Mouse (Mus musculus): ENCODE results near the gene Nos1ap. TPM values are rescaled to one million over a fixed set of nuclear protein-coding genes. Genes with fewer than 3 reads are reported as not detected.

The Nos1ap gene
- polyA plus RNA-seq, 3 experiments from 2014 or later = not detected

GRCm38 (mm10) chr1:170545286-170545685 lies 44.4 kb downstream of the Nos1ap start:
- ATAC-seq = no peak

DNA sequence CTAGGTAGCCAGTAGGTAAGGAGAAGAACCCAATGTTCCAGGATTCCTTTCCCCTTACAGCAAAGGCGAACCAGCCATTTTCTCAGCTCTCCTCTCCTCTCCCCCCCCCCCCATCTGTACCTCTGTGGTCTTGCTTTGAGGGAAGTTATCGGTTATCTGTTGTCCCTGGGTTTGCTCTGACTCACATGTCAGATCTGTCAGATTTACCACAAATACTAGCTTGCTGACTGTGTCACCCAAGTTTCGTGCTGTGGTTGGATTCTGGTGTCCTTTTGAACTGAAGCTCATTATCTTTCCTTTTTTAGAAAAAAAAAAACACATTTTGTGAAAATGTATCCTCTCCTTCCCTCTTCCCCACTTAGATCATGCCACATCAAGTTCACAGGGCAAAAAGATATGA lies 50.2 kb downstream of the Nos1ap start:
- ATAC-seq = no peak

DNA sequence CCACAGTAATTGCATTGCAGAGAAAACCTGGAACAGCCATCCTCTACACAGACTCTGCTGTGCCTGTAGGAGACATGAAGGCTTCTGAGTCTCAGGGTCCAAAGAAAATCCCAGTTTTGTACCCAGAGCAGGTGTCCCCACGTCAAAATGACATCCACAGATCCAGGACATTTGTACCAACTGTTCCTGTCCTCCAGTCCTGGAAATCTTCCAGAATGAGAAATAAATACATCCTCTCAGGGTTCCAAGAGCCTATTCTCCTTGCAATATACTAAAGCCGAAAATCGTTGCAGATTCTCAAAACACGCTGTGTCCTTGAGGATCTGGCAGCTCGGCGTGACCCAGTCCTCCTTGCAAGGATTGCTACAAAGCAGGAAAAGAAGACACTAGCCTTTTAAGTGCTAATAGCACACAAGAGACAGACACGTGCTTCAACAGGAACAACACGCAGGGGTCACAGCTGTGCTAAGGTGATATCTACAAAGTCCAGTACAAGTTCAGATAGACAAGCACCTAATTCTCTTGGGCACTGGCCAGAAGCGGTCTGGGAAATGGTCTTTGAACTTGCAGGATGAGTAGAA lies 51.1 kb downstream of the Nos1ap start:
- ATAC-seq = no peak

DNA sequence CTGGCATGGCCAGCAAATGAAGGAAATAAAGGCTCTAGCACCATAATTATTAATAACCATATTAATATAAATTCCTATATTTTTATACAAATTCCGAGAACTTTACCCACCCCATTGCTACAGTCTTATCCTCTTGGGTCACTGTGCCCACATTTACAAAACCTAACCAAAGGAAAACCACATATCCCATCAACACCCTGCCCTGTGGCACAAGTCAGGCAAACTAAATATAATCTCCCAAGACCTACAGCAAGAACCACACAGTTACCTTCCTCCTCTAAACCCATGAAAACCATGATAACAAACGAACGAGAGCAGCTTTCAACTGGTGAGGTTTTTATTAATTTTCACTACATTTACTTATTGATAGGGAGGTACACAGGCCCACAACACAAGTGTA lies 53.3 kb downstream of the Nos1ap start:
- ATAC-seq = no peak

GRCm38 (mm10) chr1:170535221-170535620 lies 54.4 kb downstream of the Nos1ap start:
- ATAC-seq = no peak

DNA sequence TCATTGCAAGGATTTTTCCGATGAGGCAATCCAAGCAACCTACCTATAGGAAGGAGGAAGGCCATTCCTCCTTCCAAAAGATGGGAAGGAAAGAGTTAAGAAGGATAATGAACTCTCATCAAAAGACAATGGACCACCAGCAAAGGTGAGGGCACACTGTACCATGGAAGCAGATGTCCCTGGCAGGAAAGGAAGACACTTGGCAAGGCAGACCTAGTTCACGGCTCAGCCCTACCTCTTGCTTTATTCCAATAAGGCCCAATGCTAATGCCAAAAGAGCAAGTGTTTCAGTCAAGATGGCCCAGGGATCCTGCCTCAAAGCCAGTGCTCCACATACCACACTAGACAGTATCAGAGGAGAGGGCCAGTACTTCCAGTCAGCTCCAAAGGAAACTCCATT lies 58.4 kb downstream of the Nos1ap start:
- ATAC-seq = no peak

DNA sequence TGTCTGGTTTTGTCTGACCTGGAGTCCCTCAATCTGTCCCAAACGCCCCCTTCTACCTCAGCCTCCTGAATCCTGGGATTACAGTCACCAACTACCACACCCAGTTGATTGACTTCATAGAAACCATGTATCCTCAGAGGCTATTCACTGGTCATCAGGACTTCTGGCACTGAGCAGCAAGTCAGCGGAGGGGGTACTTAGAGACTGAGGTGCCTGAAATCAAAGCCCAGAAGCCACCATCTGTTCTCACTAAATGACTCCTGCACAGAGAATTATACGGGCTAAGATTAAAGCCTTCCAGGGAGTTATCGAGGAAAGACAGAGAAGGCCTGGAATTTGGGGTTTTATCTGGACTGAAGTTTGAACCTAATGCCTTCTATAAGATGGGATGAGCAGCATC lies 59.2 kb downstream of the Nos1ap start:
- no peak for ATAC-seq

GRCm38 (mm10) chr1:170522891-170523290 lies 66.8 kb downstream of the Nos1ap start:
- no peak for ATAC-seq

- ATAC-seq = no peak
These were observed 68.0 kb downstream of the Nos1ap start for GRCm38 (mm10) chr1:170521520-170522205.

- ATAC-seq = no peak
These were observed 69.5 kb downstream of the Nos1ap start for GRCm38 (mm10) chr1:170520206-170520605.

DNA sequence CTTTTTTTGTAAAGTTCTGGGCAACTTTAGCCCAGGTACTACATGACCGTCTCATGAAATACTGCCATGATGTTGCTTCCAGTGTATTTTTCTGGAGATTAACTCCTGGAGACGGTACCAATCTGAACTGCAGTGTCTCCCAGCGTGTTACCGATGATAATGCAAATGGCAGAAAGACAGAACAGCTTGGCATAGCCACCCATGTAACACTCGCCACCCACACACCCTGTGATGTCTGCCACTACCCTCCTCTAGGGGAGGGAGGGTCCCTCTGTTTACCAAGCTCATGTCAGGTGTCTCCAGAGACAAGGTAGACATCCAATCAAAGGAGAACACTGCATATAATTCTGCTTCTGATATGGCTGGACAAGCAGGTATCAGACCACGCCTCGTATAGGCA lies 70.0 kb downstream of the Nos1ap start:
- no peak for ATAC-seq

- ATAC-seq = no peak
These were observed 73.5 kb downstream of the Nos1ap start for GRCm38 (mm10) chr1:170516182-170516581.

DNA sequence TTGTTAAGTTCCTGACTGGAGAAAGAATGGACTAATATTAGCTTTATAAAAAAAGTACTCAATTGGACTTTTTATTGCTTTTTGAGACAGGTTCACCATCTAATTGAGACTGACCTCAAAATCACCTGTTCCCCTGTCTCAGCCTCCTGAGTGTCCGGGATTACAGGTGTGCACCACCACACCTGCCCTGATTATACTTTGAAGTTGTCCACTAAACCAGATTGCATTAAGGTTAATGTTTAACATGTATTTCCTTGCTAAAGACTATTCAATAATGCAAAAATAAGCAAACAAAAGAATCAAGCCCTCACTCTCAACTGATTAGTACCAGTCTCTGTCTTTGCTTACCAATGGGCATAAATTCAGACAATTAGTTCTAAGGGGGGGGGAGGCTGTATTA lies 74.2 kb downstream of the Nos1ap start:
- no peak for ATAC-seq

GRCm38 (mm10) chr1:170514226-170514625 lies 75.4 kb downstream of the Nos1ap start:
- no peak for ATAC-seq

- ATAC-seq = no peak
These were observed 77.1 kb downstream of the Nos1ap start for GRCm38 (mm10) chr1:170512429-170513097.

DNA sequence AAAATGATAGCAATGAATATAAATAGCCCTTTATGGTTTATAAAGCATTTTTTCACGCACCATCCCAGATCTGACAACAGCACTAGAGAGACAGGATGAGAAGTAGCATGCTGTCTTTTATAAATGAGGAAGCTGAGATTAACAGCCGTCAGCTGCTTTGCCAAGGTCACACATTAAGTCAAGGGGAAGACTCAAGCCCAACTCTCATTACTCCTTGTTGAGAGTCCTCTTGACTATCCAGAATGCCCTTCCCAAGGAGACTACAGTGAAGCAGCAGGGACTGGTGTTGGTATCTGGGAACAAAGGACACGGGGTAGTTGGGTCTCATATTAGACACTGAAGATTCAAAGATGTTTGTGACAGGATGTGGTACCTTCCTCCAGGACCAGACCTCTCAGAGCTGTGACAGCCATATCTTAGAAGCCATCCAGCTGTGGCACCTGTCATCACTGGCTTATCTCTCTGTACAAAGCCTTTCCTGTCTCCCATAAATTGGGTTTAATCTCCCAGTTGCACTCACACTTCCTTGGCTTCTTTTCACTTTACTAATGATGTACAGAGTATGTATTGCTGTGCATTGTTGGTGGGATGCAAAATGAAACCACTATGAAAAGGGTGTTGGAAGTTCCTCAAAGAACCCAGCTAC lies 78.9 kb downstream of the Nos1ap start:
- ATAC-seq = no peak

DNA sequence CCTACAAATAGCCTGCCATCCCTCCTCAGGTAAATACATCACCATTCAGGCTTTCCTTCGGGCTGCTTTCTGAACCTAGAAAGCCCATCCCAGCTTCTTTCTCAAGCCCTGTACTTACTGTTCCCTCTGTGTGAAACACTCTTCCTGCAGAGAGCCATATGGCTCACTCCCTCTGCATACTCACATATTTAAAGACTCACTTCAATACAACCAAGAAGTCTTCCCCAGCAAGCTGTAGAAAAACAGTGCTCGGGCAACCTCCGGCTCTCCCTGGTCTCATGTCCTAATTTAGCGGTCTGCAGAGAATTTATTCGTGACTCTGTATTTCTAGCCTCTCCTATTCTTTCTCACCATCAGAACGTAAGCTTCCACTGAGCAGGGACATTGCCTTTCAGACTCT lies 83.4 kb downstream of the Nos1ap start:
- ATAC-seq = no peak

GRCm38 (mm10) chr1:170505107-170505506 lies 84.6 kb downstream of the Nos1ap start:
- no peak for ATAC-seq

DNA sequence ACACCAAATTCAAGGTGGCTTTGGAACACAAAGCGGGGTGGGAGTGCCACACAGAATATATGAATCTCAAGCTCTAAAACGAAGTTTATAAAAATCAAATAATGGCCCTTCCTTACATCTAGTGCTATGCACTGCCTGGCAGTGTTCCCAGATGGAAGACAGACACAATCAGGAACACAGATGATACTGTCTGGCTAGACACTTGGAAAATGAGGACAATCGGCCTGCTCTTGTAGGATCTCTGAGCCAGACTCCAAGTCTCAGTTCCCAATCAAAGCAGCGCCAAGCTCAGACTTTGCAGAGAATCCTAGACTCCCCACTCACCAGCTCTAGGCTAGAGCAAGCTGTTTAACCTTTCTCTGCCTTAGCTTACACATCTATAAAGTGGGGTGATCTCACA lies 85.3 kb downstream of the Nos1ap start:
- ATAC-seq = no peak

DNA sequence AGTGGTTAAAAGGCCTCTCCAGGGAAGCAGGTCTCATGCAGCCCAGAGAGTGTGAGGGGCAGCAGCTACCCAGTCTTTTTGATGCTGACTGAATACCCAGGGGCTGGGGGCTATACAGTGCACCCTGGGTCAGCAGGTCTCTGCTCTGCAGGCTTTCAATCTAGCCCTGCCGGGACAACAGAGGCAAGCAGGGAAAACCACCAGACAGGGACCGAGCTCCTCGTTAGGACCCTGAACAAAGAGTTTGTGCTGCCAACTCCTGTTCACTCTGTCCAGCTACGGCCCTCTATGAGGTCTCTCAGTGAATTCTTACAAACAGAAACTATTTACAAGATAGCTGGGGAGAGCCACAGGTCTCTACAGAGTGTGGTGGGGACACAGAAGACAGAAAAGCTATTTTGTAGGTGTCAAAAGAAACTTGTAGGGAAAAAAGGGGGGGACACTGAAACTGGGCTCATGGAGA lies 86.4 kb downstream of the Nos1ap start:
- no peak for ATAC-seq

GRCm38 (mm10) chr1:170502491-170503276 lies 87.0 kb downstream of the Nos1ap start:
- no peak for ATAC-seq

DNA sequence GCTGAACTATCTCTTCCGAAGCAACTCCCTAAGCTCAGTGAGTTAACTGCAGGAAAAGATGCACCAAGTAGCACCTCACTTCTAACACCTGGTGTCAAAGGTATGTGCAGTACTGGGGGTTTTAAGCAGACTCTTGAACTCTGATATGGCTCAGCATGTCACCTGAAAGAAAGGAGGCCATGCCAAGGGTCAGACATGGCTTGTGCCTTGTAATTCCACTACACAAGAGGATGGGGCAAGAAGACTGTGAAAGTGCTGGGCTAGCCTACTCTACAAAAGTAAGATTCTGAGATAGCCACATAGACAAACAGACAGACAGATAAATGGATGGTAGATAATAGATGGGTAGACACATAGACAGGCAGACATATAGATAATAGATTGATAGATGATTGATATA lies 87.7 kb downstream of the Nos1ap start:
- no peak for ATAC-seq

- no peak for ATAC-seq
These were observed 88.1 kb downstream of the Nos1ap start for GRCm38 (mm10) chr1:170501556-170501955.
